Mouse (Mus musculus): ENCODE measurements around the gene Aggf1. TPM values are rescaled to one million over a fixed set of nuclear protein-coding genes. Genes with fewer than 3 reads are reported as not detected.

The Aggf1 gene
- polyA plus RNA-seq, 1 experiment from 2014 or later: 41.9 TPM

DNA sequence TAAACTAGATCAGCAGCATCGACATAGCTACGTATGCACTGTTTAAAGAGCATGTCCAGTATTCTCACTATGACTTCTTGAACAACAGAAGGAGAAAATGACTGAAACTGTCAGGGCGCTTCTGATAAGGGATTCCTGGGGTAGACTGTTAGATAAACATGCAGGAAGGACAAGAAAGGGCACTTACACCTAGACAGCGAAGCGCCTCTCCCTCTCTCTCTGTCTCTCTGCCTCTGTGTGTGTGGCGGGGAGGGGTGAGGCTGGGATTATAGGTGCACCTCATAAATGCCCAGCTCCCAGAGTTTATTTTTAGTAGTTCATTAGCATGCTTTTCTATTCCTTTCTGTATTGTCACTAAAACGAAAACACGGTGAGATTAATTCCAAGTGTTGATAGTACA lies 8.8 kb downstream of the Aggf1 start:
- DNase-seq (ENCODE audit: low spot score): no peak
- H3K9me3 ChIP-seq (replicated peaks): no peaks in the 10 kb centered on the region
- H3K4me3 ChIP-seq: no peak overlapping the region
- peaks cover 93% of the 10 kb centered on the region for H3K36me3 ChIP-seq
- H3K4me1 ChIP-seq: no peaks in the 10 kb centered on the region
- H3K27ac ChIP-seq (replicated peaks): no peak overlapping the region
- 92% methylated on average over 8 of the region's 8 CpGs for WGBS
- no peaks in the 10 kb centered on the region for H3K27me3 ChIP-seq (ENCODE audit: low read depth, poor library complexity, severe bottlenecking)

DNA sequence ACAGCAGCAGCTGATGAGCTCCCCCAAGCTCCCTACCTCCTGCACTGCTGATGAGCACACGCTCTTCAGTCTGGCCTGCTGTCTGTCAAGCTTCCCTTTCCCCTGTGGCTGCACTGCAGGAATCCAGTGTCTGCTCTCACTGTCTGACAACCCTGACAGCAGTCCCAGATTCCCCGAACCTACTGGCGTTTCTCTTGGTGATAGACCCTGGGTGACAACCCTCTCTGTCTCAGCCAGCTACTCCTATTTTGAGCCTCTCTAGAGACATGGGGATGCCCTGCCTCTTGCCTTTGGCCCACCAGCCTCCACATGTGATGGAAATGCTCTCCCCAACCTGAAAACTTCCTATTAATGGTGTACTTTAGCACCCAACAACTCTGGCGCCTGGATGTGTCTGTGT lies 11.7 kb downstream of the Aggf1 start:
- H3K27me3 ChIP-seq (ENCODE audit: low read depth, poor library complexity, severe bottlenecking): no peaks in the 10 kb centered on the region
- WGBS: 87% methylated on average over 4 of the region's 4 CpGs

DNA sequence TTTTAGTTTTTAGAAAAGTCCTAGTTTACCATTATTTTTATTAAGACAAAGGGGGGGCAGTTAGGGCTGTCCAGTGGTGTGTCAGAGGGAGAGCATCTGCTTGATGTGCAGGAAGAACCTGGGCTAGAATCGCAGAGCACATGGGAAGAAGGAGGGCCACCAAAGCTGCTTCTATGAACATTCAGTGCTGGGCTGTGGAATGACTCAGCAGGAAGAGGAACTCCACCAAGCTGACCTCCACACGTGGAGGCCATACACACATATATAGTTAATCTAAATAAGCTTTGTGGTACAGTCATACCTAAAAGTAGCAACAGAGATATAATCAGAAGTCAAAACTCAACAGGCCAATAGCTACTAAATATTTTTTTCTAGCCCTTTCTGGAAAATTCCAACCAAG lies 16.9 kb downstream of the Aggf1 start:
- Histone ChIP-seq H3K4me3 (no peak overlapping the region), H3K36me3 (peaks cover 100% of the 10 kb centered on the region), H3K4me1 (no peaks in the 10 kb centered on the region), H3K27me3 (ENCODE audit: low read depth, poor library complexity, severe bottlenecking) (no peaks in the 10 kb centered on the region), H3K9me3 (replicated peaks) (no peaks in the 10 kb centered on the region), H3K27ac (replicated peaks) (no peak overlapping the region)
- DNase-seq (ENCODE audit: low spot score): no peak
- 88% methylated on average over 2 of the region's 2 CpGs for WGBS

More for the DNA sequence above, 11.7 kb downstream of the Aggf1 start:
- Histone ChIP-seq H3K9me3 (replicated peaks) (no peaks in the 10 kb centered on the region), H3K4me1 (no peaks in the 10 kb centered on the region), H3K27ac (replicated peaks) (no peak overlapping the region), H3K36me3 (peaks cover 95% of the 10 kb centered on the region), H3K4me3 (no peak overlapping the region)
- DNase-seq (ENCODE audit: low spot score): no peak

DNA sequence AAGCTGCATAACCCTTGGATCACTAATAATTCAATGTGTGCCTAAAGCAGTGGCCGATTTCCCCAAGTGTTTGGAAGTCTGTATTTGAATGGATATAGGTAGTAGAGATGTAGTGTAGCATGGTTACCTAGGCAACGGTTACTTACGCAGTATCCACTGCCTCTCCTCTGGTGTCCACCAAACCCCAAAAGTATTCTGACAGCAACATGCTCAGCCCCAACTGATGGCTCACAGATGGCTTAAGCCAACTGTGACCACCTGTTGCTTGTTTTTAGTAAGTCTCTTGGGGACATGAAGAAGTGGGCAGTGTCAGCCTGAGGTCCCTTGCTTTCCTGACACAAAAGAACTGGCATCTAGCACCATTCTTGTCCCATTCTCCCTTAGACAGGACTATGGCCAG lies 26.7 kb downstream of the Aggf1 start:
- Histone ChIP-seq H3K36me3 (peaks cover 49% of the 10 kb centered on the region), H3K4me3 (no peak overlapping the region), H3K27me3 (ENCODE audit: low read depth, poor library complexity, severe bottlenecking) (no peaks in the 10 kb centered on the region), H3K9me3 (replicated peaks) (no peaks in the 10 kb centered on the region), H3K4me1 (0 out of 2 replicates have a peak, but pooled peaks cover 3% of the 10 kb centered on the region), H3K27ac (replicated peaks) (no peak overlapping the region)
- no peak for DNase-seq (ENCODE audit: low spot score)
- 90% methylated on average over 3 of the region's 3 CpGs for WGBS

DNA sequence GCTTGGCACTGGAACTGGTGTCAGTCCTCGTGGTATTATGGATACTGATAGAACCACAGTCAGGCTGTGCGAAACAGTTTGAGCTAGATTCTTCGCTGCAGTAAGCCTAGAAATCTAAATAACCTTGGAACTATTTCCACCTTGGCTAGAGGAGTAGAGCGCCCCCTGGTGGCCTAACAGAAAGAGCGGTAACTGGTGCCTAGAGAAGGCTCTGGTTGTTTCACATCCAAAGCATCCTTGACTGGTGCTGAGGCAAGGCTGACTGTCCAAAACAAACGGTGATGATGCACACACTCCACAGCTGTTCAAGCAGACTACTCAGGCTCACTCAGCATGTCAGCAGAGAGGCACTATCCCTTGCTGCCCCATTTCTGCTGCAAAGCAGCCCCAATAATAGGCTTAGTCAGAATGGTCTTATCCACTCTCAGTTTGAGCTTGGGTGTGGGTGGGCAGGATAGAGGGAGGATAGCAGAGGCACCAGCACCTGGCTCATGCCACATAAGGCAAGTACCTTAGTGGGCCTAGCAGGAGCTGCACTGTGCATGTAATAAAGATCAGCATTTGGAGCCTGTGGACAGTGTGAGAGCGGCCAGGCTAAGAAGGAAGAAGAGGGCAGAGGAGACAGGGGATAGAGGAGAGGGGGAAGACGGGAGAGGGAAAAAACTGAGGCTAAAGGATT lies 28.0 kb downstream of the Aggf1 start:
- Histone ChIP-seq H3K4me1 (0 out of 2 replicates have a peak, but pooled peaks cover 3% of the 10 kb centered on the region), H3K27ac (replicated peaks) (no peak overlapping the region), H3K27me3 (ENCODE audit: low read depth, poor library complexity, severe bottlenecking) (no peaks in the 10 kb centered on the region), H3K4me3 (no peak overlapping the region), H3K36me3 (peaks cover 37% of the 10 kb centered on the region), H3K9me3 (replicated peaks) (no peaks in the 10 kb centered on the region)
- WGBS: 36% methylated on average over 8 of the region's 8 CpGs
- peak; percentile 76 for DNase-seq (ENCODE audit: low spot score)

DNA sequence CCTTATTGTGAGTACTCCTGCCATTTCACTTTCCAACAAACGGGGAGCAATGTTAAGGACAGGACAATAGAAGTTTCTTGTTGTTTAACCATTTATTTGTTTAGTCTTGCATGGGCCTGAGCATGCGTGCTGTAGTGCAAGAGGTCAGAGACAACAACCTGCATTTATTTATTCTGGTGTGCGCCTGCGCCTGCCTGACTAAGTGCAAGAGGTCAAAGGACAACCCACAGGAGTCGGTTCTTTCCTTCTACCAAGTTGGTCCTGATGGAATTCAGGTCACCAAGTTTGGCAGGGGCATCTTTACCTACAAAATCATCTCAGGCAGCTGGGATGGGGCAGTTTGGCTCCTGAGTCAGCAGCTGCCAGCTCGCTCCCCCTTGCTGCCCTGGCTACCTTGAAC lies 29.3 kb downstream of the Aggf1 start:
- Histone ChIP-seq H3K4me3 (no peak overlapping the region), H3K9me3 (replicated peaks) (no peaks in the 10 kb centered on the region), H3K27ac (replicated peaks) (no peak overlapping the region), H3K27me3 (ENCODE audit: low read depth, poor library complexity, severe bottlenecking) (no peaks in the 10 kb centered on the region), H3K36me3 (peaks cover 24% of the 10 kb centered on the region), H3K4me1 (0 out of 2 replicates have a peak, but pooled peaks cover 3% of the 10 kb centered on the region)
- WGBS: 79% methylated on average over 6 of the region's 6 CpGs
- DNase-seq (ENCODE audit: low spot score): no peak

DNA sequence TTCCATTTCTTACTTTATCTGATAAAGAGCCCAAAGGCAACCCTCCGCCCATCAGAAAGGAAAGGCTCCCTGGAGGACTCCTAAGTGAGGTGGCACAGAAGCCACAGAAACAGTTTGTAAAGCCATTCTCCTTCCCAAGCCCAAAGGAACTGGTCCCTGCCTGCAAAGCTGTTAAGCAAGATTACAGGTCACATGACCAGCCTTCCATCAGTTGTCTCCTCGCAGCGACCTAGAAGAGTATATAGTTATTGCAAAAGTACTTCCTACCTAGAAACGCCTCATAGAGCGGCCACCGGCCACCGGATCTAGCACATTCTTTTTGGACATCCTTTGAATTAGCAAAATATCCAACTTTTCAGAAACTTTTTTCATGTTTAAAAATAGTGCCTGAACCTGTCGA lies 31.7 kb downstream of the Aggf1 start:
- Histone ChIP-seq H3K4me3 (no peak overlapping the region), H3K27ac (replicated peaks) (no peak overlapping the region), H3K4me1 (0 out of 2 replicates have a peak, but pooled peaks cover under 1% of the 10 kb centered on the region), H3K9me3 (replicated peaks) (no peaks in the 10 kb centered on the region), H3K27me3 (ENCODE audit: low read depth, poor library complexity, severe bottlenecking) (no peaks in the 10 kb centered on the region), H3K36me3 (peaks cover 15% of the 10 kb centered on the region)
- no peak for DNase-seq (ENCODE audit: low spot score)
- 91% methylated on average over 8 of the region's 8 CpGs for WGBS

DNA sequence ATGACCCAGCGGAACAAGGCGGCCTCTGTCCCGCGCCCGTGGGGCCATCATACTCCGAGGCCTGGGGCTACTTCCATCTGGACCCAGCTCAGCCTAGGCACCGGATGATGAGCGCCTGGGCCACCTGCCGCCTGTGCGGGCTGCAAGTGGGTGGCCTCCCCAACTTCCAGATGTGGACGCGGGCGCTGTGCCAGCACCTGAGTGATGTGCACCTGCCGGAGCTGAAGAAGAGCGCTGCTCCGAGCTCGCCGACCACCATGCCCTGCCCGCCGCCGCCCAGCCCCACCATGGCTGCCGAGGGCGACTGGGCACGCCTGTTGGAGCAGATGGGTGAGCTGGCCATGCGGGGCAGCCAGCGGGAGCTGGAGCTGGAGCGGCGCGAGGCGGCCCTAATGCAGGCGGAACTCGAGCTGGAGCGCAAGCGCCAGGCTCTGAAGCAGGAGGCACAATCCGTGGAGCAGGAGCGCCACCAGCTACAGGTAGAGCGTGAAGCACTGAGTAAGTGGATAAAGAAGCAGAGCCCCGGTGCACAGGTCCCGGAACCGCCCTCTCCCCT lies 39.0 kb downstream of the Aggf1 start:
- H3K9me3 ChIP-seq (replicated peaks): peaks cover 10% of the 10 kb centered on the region; the same call in 1 of the 2 replicates
- H3K27me3 ChIP-seq (ENCODE audit: low read depth, poor library complexity, severe bottlenecking): no peaks in the 10 kb centered on the region
- no peak for DNase-seq (ENCODE audit: low spot score)
- 0 out of 2 replicates have a peak overlapping the region, but pooled peaks have one; percentile 1 for H3K27ac ChIP-seq (replicated peaks)
- 68% methylated on average over 40 of the region's 40 CpGs for WGBS
- H3K4me1 ChIP-seq: peaks cover 10% of the 10 kb centered on the region
- peak overlapping the region; percentile 24; the same call in 1 of the 2 replicates for H3K4me3 ChIP-seq
- H3K36me3 ChIP-seq: peaks cover 57% of the 10 kb centered on the region

DNA sequence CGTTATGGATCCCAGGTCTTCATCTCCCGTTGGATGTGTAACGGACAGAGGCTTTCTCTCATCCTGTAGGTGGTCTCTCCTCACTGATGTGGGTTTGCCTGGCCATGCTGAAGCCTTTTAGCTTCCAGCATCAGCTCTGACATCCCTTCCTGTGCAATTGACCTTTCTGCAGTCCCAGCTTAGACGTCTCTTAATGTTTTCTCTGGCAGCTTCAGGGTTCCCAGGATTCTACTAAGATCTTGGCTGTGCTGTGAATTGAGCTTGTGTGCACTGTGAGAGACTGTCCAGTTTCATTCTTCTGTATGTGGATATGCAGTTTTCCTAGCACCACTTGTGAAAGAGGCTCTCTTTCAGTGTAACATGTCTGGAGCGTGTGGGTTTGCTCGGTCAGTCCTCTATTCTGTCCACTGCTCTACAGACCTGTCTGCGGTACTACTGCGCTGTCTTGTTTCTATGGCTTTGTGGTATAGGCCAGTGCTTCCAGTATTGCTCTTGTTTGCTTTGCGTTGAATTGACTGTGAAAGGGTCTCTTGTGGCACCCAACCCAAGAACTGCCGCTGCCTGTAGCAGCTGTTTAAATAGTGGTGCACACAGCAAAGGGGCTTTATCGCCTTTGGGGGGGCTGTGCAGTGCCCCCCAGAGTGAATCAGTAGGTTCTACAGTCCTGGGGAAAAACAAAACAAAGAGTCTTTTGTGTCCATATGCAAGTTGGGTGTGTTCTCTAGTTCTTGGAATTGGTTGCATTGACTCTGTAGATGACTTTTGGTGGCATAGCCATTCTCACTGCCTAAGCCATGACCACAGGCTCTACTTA lies 42.9 kb downstream of the Aggf1 start:
- peaks cover 10% of the 10 kb centered on the region; the same call in 1 of the 2 replicates for H3K9me3 ChIP-seq (replicated peaks)
- H3K27ac ChIP-seq (replicated peaks): no peak overlapping the region
- peaks cover 33% of the 10 kb centered on the region for H3K36me3 ChIP-seq
- H3K4me1 ChIP-seq: peaks cover 24% of the 10 kb centered on the region
- H3K4me3 ChIP-seq: no peak overlapping the region
- no peak for DNase-seq (ENCODE audit: low spot score)
- no peaks in the 10 kb centered on the region for H3K27me3 ChIP-seq (ENCODE audit: low read depth, poor library complexity, severe bottlenecking)
- WGBS: 83% methylated on average over 11 of the region's 11 CpGs

DNA sequence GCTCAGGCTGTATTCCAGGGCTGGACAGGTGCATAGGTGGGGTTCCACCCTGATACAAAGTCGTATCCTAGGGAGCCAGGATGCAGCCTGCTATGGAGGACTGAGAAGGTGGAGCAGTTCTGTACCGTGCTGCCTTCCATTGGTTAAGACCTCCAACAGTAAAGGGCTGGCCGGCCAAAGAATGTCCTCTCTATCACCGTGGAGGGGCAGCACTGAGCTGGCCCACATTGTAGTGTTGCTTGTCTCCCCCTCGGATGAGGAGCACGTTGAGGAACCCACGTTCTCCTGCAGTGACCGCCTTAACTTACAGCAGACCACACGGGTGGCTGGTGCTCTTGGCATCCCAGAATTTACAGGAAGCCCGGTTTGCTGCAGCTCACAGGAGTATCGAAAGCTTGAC lies 44.6 kb downstream of the Aggf1 start:
- H3K27me3 ChIP-seq (ENCODE audit: low read depth, poor library complexity, severe bottlenecking): no peaks in the 10 kb centered on the region
- DNase-seq (ENCODE audit: low spot score): no peak
- WGBS: 54% methylated on average over 11 of the region's 11 CpGs
- peaks cover 37% of the 10 kb centered on the region for H3K4me1 ChIP-seq
- no peak overlapping the region for H3K27ac ChIP-seq (replicated peaks)
- H3K36me3 ChIP-seq: peaks cover 17% of the 10 kb centered on the region
- H3K4me3 ChIP-seq: no peak overlapping the region
- H3K9me3 ChIP-seq (replicated peaks): peaks cover 10% of the 10 kb centered on the region; the same call in 1 of the 2 replicates

DNA sequence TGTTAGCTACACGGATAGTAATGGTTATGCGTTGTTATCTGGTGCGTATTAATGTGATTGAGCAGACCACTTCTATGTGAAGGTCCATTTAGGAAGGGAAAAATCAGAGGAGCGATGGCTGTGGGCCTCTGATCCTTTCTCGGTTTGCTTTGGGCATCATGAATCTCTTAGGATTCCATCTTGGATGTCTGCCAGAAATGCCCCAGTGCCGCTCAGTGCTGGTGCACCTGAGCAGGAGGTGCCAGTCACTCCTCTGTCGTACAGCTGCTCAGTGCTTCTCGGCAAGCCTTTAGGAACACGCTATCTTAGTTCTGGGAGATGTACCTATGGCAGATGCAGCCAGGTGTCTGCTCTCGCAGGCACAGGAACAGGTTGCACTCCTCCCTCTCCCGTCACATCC lies 46.4 kb downstream of the Aggf1 start:
- Histone ChIP-seq H3K9me3 (replicated peaks) (0 out of 2 replicates have a peak, but pooled peaks cover 5% of the 10 kb centered on the region), H3K4me1 (peaks cover 45% of the 10 kb centered on the region), H3K4me3 (no peak overlapping the region), H3K27ac (replicated peaks) (no peak overlapping the region), H3K36me3 (peaks cover 2% of the 10 kb centered on the region; the same call in 1 of the 2 replicates), H3K27me3 (ENCODE audit: low read depth, poor library complexity, severe bottlenecking) (no peaks in the 10 kb centered on the region)
- 96% methylated on average over 11 of the region's 11 CpGs for WGBS
- DNase-seq (ENCODE audit: low spot score): no peak

DNA sequence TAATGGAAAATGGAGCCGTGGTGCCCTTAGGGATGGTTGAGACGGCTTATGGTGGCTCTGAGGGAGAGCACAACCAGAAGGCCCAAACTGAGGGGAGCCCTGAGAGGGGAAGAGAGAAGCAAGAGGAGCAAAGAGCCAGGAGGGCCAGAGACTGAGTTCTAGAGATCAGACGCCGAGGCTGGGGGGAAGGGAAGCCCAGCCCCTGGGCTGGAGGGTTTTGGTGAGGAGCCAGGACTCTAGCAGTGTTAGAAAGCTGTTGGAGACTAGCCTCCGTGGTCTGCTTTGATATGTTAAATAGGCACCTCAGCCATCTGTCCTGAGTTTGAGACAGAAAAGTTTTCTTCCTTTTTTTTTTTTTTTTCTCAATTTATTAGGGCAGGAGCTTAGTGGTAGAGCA lies 47.8 kb downstream of the Aggf1 start:
- no peaks in the 10 kb centered on the region; the same call in 1 of the 2 replicates for H3K36me3 ChIP-seq
- peak overlapping the region; percentile 91 for H3K4me3 ChIP-seq
- H3K4me1 ChIP-seq: peaks cover 43% of the 10 kb centered on the region
- H3K27ac ChIP-seq (replicated peaks): peak overlapping the region; percentile 100
- no peaks in the 10 kb centered on the region for H3K27me3 ChIP-seq (ENCODE audit: low read depth, poor library complexity, severe bottlenecking)
- DNase-seq (ENCODE audit: low spot score): peak; percentile 49
- no peaks in the 10 kb centered on the region for H3K9me3 ChIP-seq (replicated peaks)
- 5% methylated on average over 5 of the region's 5 CpGs for WGBS

Data from midbrain, embryonic 10.5 days (tissue).